Mouse (Mus musculus) neural tube, embryonic 11.5 days (tissue): Measurements from ENCODE around the gene Tex46. TPM values are rescaled to one million over a fixed set of nuclear protein-coding genes. Genes with fewer than 3 reads are reported as not detected.

Experiments used
- ATAC-seq: fragments of 200-750 bp; cut with Nextera tagmentation; 2 replicates; pipeline ENCODE4 v1.8.0; 2017; ENCODE audit warnings: moderate number of reproducible peaks, mild to moderate bottlenecking, moderate TSS enrichment, moderate library complexity; ENCODE audit not compliant: insufficient read depth, low FRiP score, low TSS enrichment
- DNase-seq: peaks from one replicate; pipeline ENCODE4 v3.0.0-alpha.2; 2015; ENCODE audit warnings: low spot score
- H3K27ac ChIP-seq: fragments of 300-500 bp; sonication (generic); 2 replicates; pipeline ENCODE4 v1.5.1; 2014; ENCODE audit warnings: low read depth, mild to moderate bottlenecking, low read length
- H3K27me3 ChIP-seq: fragments of 300-500 bp; sonication (generic); 2 replicates; pipeline ENCODE4 v1.6.1; 2014; ENCODE audit warnings: mild to moderate bottlenecking, low read length, mixed read lengths; ENCODE audit not compliant: control insufficient read depth, insufficient read depth
- H3K36me3 ChIP-seq: fragments of 300-500 bp; sonication (generic); 2 replicates; pipeline ENCODE4 v1.6.1; 2014; ENCODE audit warnings: mild to moderate bottlenecking, low read length, moderate library complexity, mixed read lengths; ENCODE audit not compliant: control insufficient read depth, insufficient read depth
- H3K4me1 ChIP-seq: fragments of 300-500 bp; sonication (generic); 2 replicates; pipeline ENCODE4 v1.6.1; 2014; ENCODE audit warnings: low read length, mixed read lengths; ENCODE audit not compliant: control insufficient read depth, insufficient read depth
- H3K4me2 ChIP-seq: fragments of 300-500 bp; sonication (generic); 2 replicates; pipeline ENCODE4 v1.6.1; 2014; ENCODE audit warnings: low read depth, mild to moderate bottlenecking, moderate library complexity
- H3K4me3 ChIP-seq: fragments of 300-500 bp; sonication (generic); 2 replicates; pipeline ENCODE4 v1.5.1; 2014; ENCODE audit warnings: low read depth, low read length
- H3K9ac ChIP-seq: fragments of 300-500 bp; sonication (generic); 2 replicates; pipeline ENCODE4 v1.6.1; 2014; ENCODE audit warnings: mild to moderate bottlenecking, low read length
- H3K9me3 ChIP-seq: fragments of 300-500 bp; sonication (generic); 2 replicates; pipeline ENCODE4 v1.6.1; 2016; ENCODE audit warnings: low read length; ENCODE audit not compliant: control insufficient read depth
- WGBS: fragments of 180-500 bp; shearing (Covaris S2); extraction: QIAGEN DNeasy Blood & Tissue Kit; methylation state at CpG from one replicate; pipeline ENCODE4 v1.1.7; 2014; 5-methylcytosine and 5-hydroxymethylcytosine counted together
- polyA plus RNA-seq: library from polyadenylated mRNA; unstranded; fragments of >200 nt; fragmentation: Nextera tagmentation; extraction: Ambion mirVana; gene quantifications from 2 replicates; pipeline ENCODE4 v1.2.1, GENCODE M21; 2014

Tex46 gene
- polyA plus RNA-seq = not detected in 2 replicates

DNA sequence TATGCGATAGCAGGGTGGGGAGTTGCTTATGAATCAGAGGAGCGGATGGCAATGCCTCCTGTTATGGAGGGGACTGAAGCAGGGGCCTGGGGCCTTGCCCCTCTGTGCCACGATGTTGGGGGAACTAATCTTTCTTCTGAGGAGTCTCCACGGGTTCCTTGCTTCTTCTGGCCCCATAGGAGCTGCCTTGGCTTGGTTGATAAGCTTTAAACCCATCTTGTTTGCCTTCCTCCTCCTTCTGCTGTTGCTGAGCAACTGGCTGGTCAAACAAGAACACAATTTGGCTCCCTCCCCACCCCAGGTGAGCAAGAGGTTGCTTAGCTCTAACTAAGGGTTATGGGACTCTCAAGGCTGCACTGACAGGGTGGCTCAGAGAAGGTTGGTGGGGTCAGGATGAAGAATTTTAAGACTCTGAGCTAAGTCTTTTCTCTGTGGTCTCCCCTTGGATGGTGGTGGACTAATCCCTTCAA is at the start of gene Tex46:
TSS of gene Tex46 (plus strand) at position 51 of the 470 bp plus-strand sequence.
- Histone ChIP-seq H3K9me3 (no peaks in the 10 kb centered on the region), H3K4me3 (no peak within 1 kb of the TSS), H3K27me3 (no peaks in the 10 kb centered on the region), H3K9ac (no peak within 1 kb of the TSS), H3K4me1 (no peaks in the 10 kb centered on the region), H3K4me2 (no peak within 1 kb of the TSS), H3K36me3 (no peaks in the 10 kb centered on the region), H3K27ac (no peak within 1 kb of the TSS)
- WGBS = 65% methylated on average over 4 of the region's 4 CpGs
- no peak for DNase-seq
- ATAC-seq = no peak

DNA sequence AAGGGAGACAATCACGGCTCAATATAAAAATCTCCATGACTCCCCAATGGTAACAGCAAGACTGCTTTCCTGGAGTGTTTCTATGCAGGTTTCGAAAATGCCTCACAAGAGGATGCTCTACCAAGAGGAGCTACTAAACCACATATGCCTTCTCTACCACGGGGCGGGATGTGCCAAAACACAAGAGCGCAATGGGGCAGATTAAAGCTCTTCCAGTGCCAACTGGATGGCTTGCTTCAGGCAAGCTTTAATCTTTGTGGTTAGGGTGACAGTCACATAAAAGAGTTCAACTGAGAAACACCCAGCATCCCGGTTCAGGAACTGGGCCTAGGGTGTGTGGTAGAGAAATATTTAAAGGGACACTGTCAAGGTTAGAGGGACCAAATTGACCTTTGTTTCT is 47.5 kb upstream of the Tex46 start:
- no peak overlapping the region for H3K9ac ChIP-seq
- no peaks in the 10 kb centered on the region for H3K9me3 ChIP-seq
- DNase-seq (no peak), ATAC-seq (no peak)
- no peaks in the 10 kb centered on the region for H3K27me3 ChIP-seq
- WGBS = 94% methylated on average over 6 of the region's 6 CpGs
- H3K4me1 ChIP-seq = no peaks in the 10 kb centered on the region
- no peak overlapping the region for H3K4me2 ChIP-seq
- peaks cover 14% of the 10 kb centered on the region for H3K36me3 ChIP-seq
- no peak overlapping the region for H3K27ac ChIP-seq
- H3K4me3 ChIP-seq = no peak overlapping the region

- H3K9me3 ChIP-seq = no peaks in the 10 kb centered on the region
- no peak overlapping the region for H3K27ac ChIP-seq
- ATAC-seq (no peak), DNase-seq (no peak)
- H3K27me3 ChIP-seq = no peaks in the 10 kb centered on the region
- no peaks in the 10 kb centered on the region for H3K4me1 ChIP-seq
- H3K9ac ChIP-seq = no peak overlapping the region
- no peak overlapping the region for H3K4me2 ChIP-seq
- H3K4me3 ChIP-seq = no peak overlapping the region
- H3K36me3 ChIP-seq = peaks cover 14% of the 10 kb centered on the region; the same call in 1 of the 2 replicates
- WGBS = 88% methylated on average over 3 of the region's 3 CpGs
Measured at GRCm38 (mm10) chr4:136568629-136569028, 41.6 kb upstream of the Tex46 start.

GRCm38 (mm10) chr4:136569998-136570397 is 40.2 kb upstream of the Tex46 start:
- Histone ChIP-seq H3K36me3 (peaks cover 10% of the 10 kb centered on the region; the same call in 1 of the 2 replicates), H3K27ac (no peak overlapping the region), H3K4me1 (no peaks in the 10 kb centered on the region), H3K9ac (no peak overlapping the region), H3K4me2 (no peak overlapping the region), H3K4me3 (no peak overlapping the region), H3K27me3 (no peaks in the 10 kb centered on the region), H3K9me3 (no peaks in the 10 kb centered on the region)
- no peak for ATAC-seq
- no peak for DNase-seq

GRCm38 (mm10) chr4:136581885-136582284 is 28.4 kb upstream of the Tex46 start:
- no peaks in the 10 kb centered on the region for H3K4me1 ChIP-seq
- ATAC-seq = no peak

GRCm38 (mm10) chr4:136587221-136587827 is 22.9 kb upstream of the Tex46 start:
- Histone ChIP-seq H3K9me3 (no peaks in the 10 kb centered on the region), H3K4me1 (no peaks in the 10 kb centered on the region), H3K4me2 (no peak overlapping the region), H3K9ac (no peak overlapping the region), H3K27ac (no peak overlapping the region), H3K4me3 (no peak overlapping the region), H3K36me3 (peaks cover 6% of the 10 kb centered on the region; the same call in 1 of the 2 replicates), H3K27me3 (no peaks in the 10 kb centered on the region)
- 81% methylated on average over 4 of the region's 4 CpGs for WGBS
- no peak for DNase-seq
- ATAC-seq = no peak

More at GRCm38 (mm10) chr4:136581885-136582284, 28.4 kb upstream of the Tex46 start:
- Histone ChIP-seq H3K4me2 (no peak overlapping the region), H3K36me3 (no peaks in the 10 kb centered on the region), H3K9me3 (no peaks in the 10 kb centered on the region), H3K27me3 (no peaks in the 10 kb centered on the region), H3K27ac (no peak overlapping the region), H3K4me3 (no peak overlapping the region), H3K9ac (no peak overlapping the region)
- WGBS = 89% methylated on average over 3 of the region's 3 CpGs
- no peak for DNase-seq

GRCm38 (mm10) chr4:136588003-136588402 is 22.2 kb upstream of the Tex46 start:
- Histone ChIP-seq H3K9ac (no peak overlapping the region), H3K27ac (no peak overlapping the region), H3K4me1 (no peaks in the 10 kb centered on the region), H3K4me3 (no peak overlapping the region), H3K4me2 (no peak overlapping the region), H3K9me3 (no peaks in the 10 kb centered on the region), H3K36me3 (peaks cover 6% of the 10 kb centered on the region; the same call in 1 of the 2 replicates), H3K27me3 (no peaks in the 10 kb centered on the region)
- 95% methylated on average over 4 of the region's 4 CpGs for WGBS
- ATAC-seq (no peak), DNase-seq (no peak)

- Histone ChIP-seq H3K4me1 (no peaks in the 10 kb centered on the region), H3K9me3 (no peaks in the 10 kb centered on the region), H3K27me3 (no peaks in the 10 kb centered on the region), H3K4me2 (no peak overlapping the region), H3K4me3 (no peak overlapping the region), H3K9ac (no peak overlapping the region), H3K27ac (no peak overlapping the region), H3K36me3 (peaks cover 6% of the 10 kb centered on the region; the same call in 1 of the 2 replicates)
- ATAC-seq = no peak
- WGBS = 76% methylated on average over 4 of the region's 4 CpGs
- DNase-seq = no peak
Measured at GRCm38 (mm10) chr4:136592111-136592510, 18.1 kb upstream of the Tex46 start.

DNA sequence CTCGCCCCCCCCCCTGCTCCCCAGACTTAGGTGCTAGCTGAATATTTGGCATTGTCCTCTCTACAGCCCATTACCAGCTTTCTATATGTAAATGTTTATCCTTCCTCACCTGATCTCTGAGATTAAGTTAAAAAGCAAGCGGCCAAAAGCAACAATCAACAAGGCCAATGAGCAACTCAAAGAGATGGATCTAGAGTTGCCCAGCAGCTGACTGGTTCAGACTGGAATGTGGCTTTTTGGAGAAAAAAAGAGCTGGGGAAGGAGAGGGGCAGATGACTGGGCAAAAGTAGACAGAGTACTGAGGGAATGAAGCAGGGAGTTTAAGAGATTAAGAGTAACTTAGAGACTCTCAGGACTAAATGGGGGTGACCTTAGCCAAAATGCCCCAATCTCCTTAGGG is 16.2 kb upstream of the Tex46 start:
- no peak overlapping the region for H3K27ac ChIP-seq
- ATAC-seq (no peak), DNase-seq (no peak)
- H3K4me2 ChIP-seq = no peak overlapping the region
- H3K4me3 ChIP-seq = no peak overlapping the region
- H3K36me3 ChIP-seq = peaks cover 6% of the 10 kb centered on the region; the same call in 1 of the 2 replicates
- WGBS = 85% methylated on average over 2 of the region's 2 CpGs
- no peaks in the 10 kb centered on the region for H3K9me3 ChIP-seq
- H3K27me3 ChIP-seq = no peaks in the 10 kb centered on the region
- no peak overlapping the region for H3K9ac ChIP-seq
- H3K4me1 ChIP-seq = no peaks in the 10 kb centered on the region
